Mouse (Mus musculus): Measurements from ENCODE around the gene Vps52.

- no peak for TF ChIP-seq POLR2A (IDR thresholded peaks at IDR 0.05; ENCODE audit: extremely low read depth, insufficient read depth, low read length)
- TF ChIP-seq CTCF (IDR thresholded peaks at IDR 0.05; ENCODE audit: low read depth, low read length), result no peak
These were observed 6.6 kb upstream of the Vps52 start for GRCm38 (mm10) chr17:33948905-33949537.

All from liver, adult 2 months (tissue).